In the genomic region with DNA sequence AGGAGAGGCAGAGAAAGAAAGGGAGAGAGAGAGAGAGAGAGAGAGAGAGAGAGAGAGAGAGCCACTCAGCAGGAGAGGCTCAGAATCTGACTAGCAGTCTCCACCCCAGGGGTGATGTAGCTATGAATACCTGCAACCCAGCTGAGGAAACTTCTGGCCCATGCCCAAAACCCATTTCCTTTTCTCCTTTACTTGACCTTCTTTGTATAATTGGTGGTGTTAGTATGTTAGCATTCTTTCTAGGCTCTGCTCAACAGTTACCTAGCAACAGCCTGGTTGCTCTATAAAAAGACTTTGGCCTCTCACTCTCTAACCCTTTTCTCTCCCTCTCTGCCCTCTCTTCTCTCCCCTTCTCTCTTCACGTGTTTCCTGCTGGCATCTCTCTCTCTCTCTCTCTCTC, we compare ENCODE assay signal across 9 mouse cellular contexts. TPM values are rescaled to one million over a fixed set of nuclear protein-coding genes. Genes with fewer than 3 reads are reported as not detected.
A peak's percentile ranks its signal among the peaks of the same experiment; 100 is the strongest.
DNase-seq lines count a peak whose midpoint lies in the region; ATAC-seq and TF ChIP-seq lines count a peak whose summit lies in the region.
"Had no signal": no experiment of that assay in that cellular context is flagged by ENCODE, and none has a peak within 500 bp of the region (broad histone marks: within the 10 kb centered on the region; RNA-seq: fewer than 3 reads in every experiment).

No protein-coding gene starts in this region.

- peak; percentile 83 for ATAC-seq in neutrophil, adult 5-6 weeks (ENCODE audit: extremely low read depth, insufficient number of reproducible peaks, low FRiP score, poor library complexity, severe bottlenecking)
- ATAC-seq in megakaryocyte-erythroid progenitor cell, adult 5-6 weeks (replicated peaks; ENCODE audit: low FRiP score, low TSS enrichment, poor library complexity, severe bottlenecking), result no peak

- no peaks in the 10 kb centered on the region for H3K4me1 ChIP-seq in brown adipose tissue, adult 24 weeks (ENCODE audit: control insufficient read depth, insufficient read depth, insufficient read length, low read length)

- TF ChIP-seq CTCF in layer of hippocampus, adult 2 months (conservative IDR thresholded peaks at IDR 0.05), result no peak

- peak in 1 of 2 experiments; percentile 16 for DNase-seq in layer of hippocampus, adult 2 months (ENCODE audit: low spot score in 2 of 2)
- no peak for DNase-seq in layer of hippocampus, adult 11-12 months (ENCODE audit: low spot score)
- peak; percentile 69 to 75 for DNase-seq in CD8-positive naive resting alpha-beta T cell, adult 2 months (ENCODE audit: low read depth in 2 of 2, low spot score in 2 of 2)
- DNase-seq in kidney, adult 8-10 months, result peak; percentile 90 to 97
- no peak for DNase-seq in frontal cortex, postnatal 25 days (ENCODE audit: low spot score in 2 of 2)

- no peak overlapping the region for H3K4me3 ChIP-seq in layer of hippocampus, adult 2 months
- H3K4me3 ChIP-seq in brown adipose tissue, adult 24 weeks (ENCODE audit: insufficient read depth, low read depth, low read length), result no peak overlapping the region

- H3K27ac ChIP-seq in layer of hippocampus, adult 2 months, result 0 out of 2 replicates have a peak overlapping the region, but pooled peaks have one; percentile 36
- 0 out of 2 replicates have a peak overlapping the region, but pooled peaks have one; percentile 26 for H3K27ac ChIP-seq in brown adipose tissue, adult 24 weeks (replicated peaks; ENCODE audit: low read depth, low read length)

RNA-seq across cellular contexts. Expression of a gene that starts 7.1 kb away (rescaled TPM):
- not detected for total RNA-seq in layer of hippocampus, adult 2 months (2021)
- not detected in 2 replicates for polyA plus RNA-seq in brown adipose tissue, adult 24 weeks (2012; ENCODE audit: insufficient read depth, insufficient read length, missing spikeins)
- 121 TPM in 2 replicates for total RNA-seq in neutrophil, adult 5-6 weeks (2017)
- 1.4 and 4.8 TPM in 2 replicates for total RNA-seq in megakaryocyte-erythroid progenitor cell, adult 5-6 weeks (2014; fragmentation: Nextera tagmentation)
- 2.1 and 4.6 TPM in 2 replicates for total RNA-seq in megakaryocyte-erythroid progenitor cell, adult 5-6 weeks (2017)
- total RNA-seq: left cerebral cortex, adult 8-10 months had no signal

RNA-seq across cellular contexts. Expression of a gene that starts 7.1 kb away (rescaled TPM):
- not detected for total RNA-seq in layer of hippocampus, adult 2 months (2021)
- not detected in 2 replicates for polyA plus RNA-seq in brown adipose tissue, adult 24 weeks (2012; ENCODE audit: insufficient read depth, insufficient read length, missing spikeins)
- 24.7 and 34.2 TPM in 2 replicates for total RNA-seq in neutrophil, adult 5-6 weeks (2017)
- 2.9 TPM in 1 of 2 replicates, not detected in the other for total RNA-seq in megakaryocyte-erythroid progenitor cell, adult 5-6 weeks (2014; fragmentation: Nextera tagmentation)
- 96.6 TPM in 1 of 2 replicates, not detected in the other for total RNA-seq in megakaryocyte-erythroid progenitor cell, adult 5-6 weeks (2017)

RNA-seq across cellular contexts. Expression of a gene that starts 13.4 kb away (rescaled TPM):
- total RNA-seq in layer of hippocampus, adult 2 months (2021), result 1 to 10 TPM; 1.5 to 3.9 TPM
- polyA plus RNA-seq in brown adipose tissue, adult 24 weeks (2012; ENCODE audit: insufficient read depth, insufficient read length, missing spikeins), result 2.0 and 3.2 TPM in 2 replicates
- total RNA-seq in neutrophil, adult 5-6 weeks (2017), result 288 and 296 TPM in 2 replicates
- 4.8 and 20.1 TPM in 2 replicates for total RNA-seq in megakaryocyte-erythroid progenitor cell, adult 5-6 weeks (2014; fragmentation: Nextera tagmentation)
- total RNA-seq in megakaryocyte-erythroid progenitor cell, adult 5-6 weeks (2017), result 10.8 and 12.9 TPM in 2 replicates

RNA-seq across cellular contexts. Expression of a gene that starts 17.5 kb away (rescaled TPM):
- total RNA-seq in layer of hippocampus, adult 2 months (2021), result 1 to 10 TPM; 4.2 to 5.5 TPM
- polyA plus RNA-seq in brown adipose tissue, adult 24 weeks (2012; ENCODE audit: insufficient read depth, insufficient read length, missing spikeins), result 27.2 and 40.0 TPM in 2 replicates
- total RNA-seq in neutrophil, adult 5-6 weeks (2017), result 892 and 934 TPM in 2 replicates
- total RNA-seq in megakaryocyte-erythroid progenitor cell, adult 5-6 weeks (2014; fragmentation: Nextera tagmentation), result 21.8 and 27.8 TPM in 2 replicates
- 48.2 and 58.4 TPM in 2 replicates for total RNA-seq in megakaryocyte-erythroid progenitor cell, adult 5-6 weeks (2017)

RNA-seq across cellular contexts. Expression of a gene that starts 20.5 kb away (rescaled TPM):
- total RNA-seq in layer of hippocampus, adult 2 months (2021), result 1 to 10 TPM in 1 of 2 experiments, under 1 TPM in 1; 0.74 to 1.5 TPM
- 2.2 and 2.5 TPM in 2 replicates for polyA plus RNA-seq in brown adipose tissue, adult 24 weeks (2012; ENCODE audit: insufficient read depth, insufficient read length, missing spikeins)
- total RNA-seq in neutrophil, adult 5-6 weeks (2017), result 83.5 and 86.2 TPM in 2 replicates
- 6.1 and 11.7 TPM in 2 replicates for total RNA-seq in megakaryocyte-erythroid progenitor cell, adult 5-6 weeks (2014; fragmentation: Nextera tagmentation)
- total RNA-seq in megakaryocyte-erythroid progenitor cell, adult 5-6 weeks (2017), result 1.5 and 5.8 TPM in 2 replicates

Comparison
In these comparisons a context has a peak if more than half of its experiments do, and no peak if none do; other contexts are left out.
1. DNase-seq: peak in CD8-positive naive resting alpha-beta T cell, adult 2 months (2 of 2) and kidney, adult 8-10 months (2 of 2); none in layer of hippocampus, adult 11-12 months (single experiment) and frontal cortex, postnatal 25 days (0 of 2).
2. RNA of a gene that starts 7.1 kb away (total RNA-seq): 121 TPM in neutrophil, adult 5-6 weeks; 1.4 to 4.8 TPM in megakaryocyte-erythroid progenitor cell, adult 5-6 weeks and not detected in layer of hippocampus, adult 2 months; every median in the first group is over 10 times any median in the second.
3. RNA of a gene that starts 13.4 kb away (total RNA-seq): 288 to 296 TPM in neutrophil, adult 5-6 weeks; 4.8 to 20.1 TPM in megakaryocyte-erythroid progenitor cell, adult 5-6 weeks and 1.5 to 3.9 TPM in layer of hippocampus, adult 2 months; every median in the first group is over 10 times any median in the second.